Mouse (Mus musculus) CD8-positive naive resting alpha-beta T cell, adult 57 days (primary cell): Measurements from ENCODE around the gene Cldn1. TPM values are rescaled to one million over a fixed set of nuclear protein-coding genes. Genes with fewer than 3 reads are reported as not detected.

Experiments used
- total RNA-seq: library from RNA; stranded (reverse); gene quantifications from one replicate; pipeline ENCODE4 v1.2.4, GENCODE M21; 2023

The Cldn1 gene
- not detected for total RNA-seq

DNA sequence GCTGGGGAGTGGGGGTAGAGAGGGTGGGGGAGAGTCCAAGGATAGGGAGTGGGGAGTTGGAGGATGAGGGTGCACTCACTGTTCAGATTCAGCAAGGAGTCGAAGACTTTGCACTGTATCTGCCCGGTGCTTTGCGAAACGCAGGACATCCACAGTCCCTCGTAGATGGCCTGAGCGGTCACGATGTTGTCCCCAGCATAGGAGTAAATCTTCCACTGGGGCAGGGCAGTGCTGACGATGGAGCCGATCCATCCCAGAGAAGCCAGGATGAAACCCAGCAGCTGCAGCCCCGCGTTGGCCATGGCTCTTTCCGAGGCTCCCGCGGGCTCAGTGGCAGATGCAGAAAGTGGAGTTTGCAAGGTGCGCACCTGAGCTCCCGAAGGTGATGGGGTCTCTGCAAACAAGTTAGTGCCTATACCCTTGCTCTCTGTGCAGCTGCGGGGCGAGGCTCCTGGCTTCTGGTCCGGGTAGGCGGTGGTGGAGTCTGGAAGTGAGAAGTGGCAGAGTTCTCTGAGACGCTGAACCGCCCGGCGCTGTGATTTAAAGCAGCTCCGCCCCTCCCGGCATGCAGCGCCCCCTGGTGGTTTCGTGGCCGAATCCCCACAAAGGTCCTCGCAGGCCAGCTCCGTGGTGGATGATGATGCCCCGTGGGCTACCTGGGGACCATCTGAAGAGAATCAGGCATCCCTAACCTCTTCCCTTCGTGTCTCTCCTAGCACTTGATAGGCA lies at the start of gene Cldn1:
Gene Cldn1, minus strand, starts transcription at position 517 of the 729 bp plus-strand sequence.

Other genes starting within 250 kb of the Cldn1 start
- not detected for gene Cldn16, start 91.3 kb upstream of the Cldn1 start, total RNA-seq
- gene Tmem207, start 154.9 kb upstream of the Cldn1 start, total RNA-seq: not detected
- gene Il1rap, start 209.9 kb upstream of the Cldn1 start, total RNA-seq: 8.8 TPM